Mouse (Mus musculus) midbrain, embryonic 16.5 days (tissue): ENCODE data around the gene March9. TPM values are rescaled to one million over a fixed set of nuclear protein-coding genes. Genes with fewer than 3 reads are reported as not detected.
A peak's percentile ranks its signal among the peaks of the same experiment; 100 is the strongest.

Experiments
- ATAC-seq: fragments of 200-750 bp; cut with Nextera tagmentation; 2 replicates; pipeline ENCODE4 v1.8.0; 2017; ENCODE audit warnings: moderate TSS enrichment
- H3K27ac ChIP-seq: fragments of 300-500 bp; sonication (generic); 2 replicates; pipeline ENCODE4 v1.5.1; 2014; ENCODE audit warnings: mild to moderate bottlenecking, low read length, mixed read lengths
- H3K27me3 ChIP-seq: fragments of 300-500 bp; sonication (generic); 2 replicates; pipeline ENCODE4 v1.6.1; 2014; ENCODE audit warnings: low read depth, low read length, mixed read lengths; ENCODE audit not compliant: control insufficient read depth, insufficient read depth
- H3K36me3 ChIP-seq: fragments of 300-500 bp; sonication (generic); 2 replicates; pipeline ENCODE4 v1.6.1; 2014; ENCODE audit warnings: mild to moderate bottlenecking, low read length, moderate library complexity, mixed read lengths; ENCODE audit not compliant: control insufficient read depth, insufficient read depth
- H3K4me1 ChIP-seq: fragments of 300-500 bp; sonication (generic); 2 replicates; pipeline ENCODE4 v1.6.1; 2014; ENCODE audit warnings: mild to moderate bottlenecking, low read length, mixed read lengths; ENCODE audit not compliant: control insufficient read depth, insufficient read depth
- H3K4me2 ChIP-seq: fragments of 300-500 bp; sonication (generic); 2 replicates; pipeline ENCODE4 v1.6.1; 2014; ENCODE audit warnings: mild to moderate bottlenecking, low read length, mixed read lengths
- H3K4me3 ChIP-seq: fragments of 300-500 bp; sonication (generic); 2 replicates; pipeline ENCODE4 v1.5.1; 2014; ENCODE audit warnings: low read depth, mild to moderate bottlenecking, low read length, moderate library complexity, mixed read lengths
- H3K9ac ChIP-seq: fragments of 300-500 bp; sonication (generic); 2 replicates; pipeline ENCODE4 v1.6.1; 2014; ENCODE audit warnings: low read depth, low read length, mixed read lengths
- H3K9me3 ChIP-seq: fragments of 300-500 bp; sonication (generic); replicated peaks from 2 replicates; pipeline ENCODE4 v1.6.1; 2014; ENCODE audit warnings: mild to moderate bottlenecking, low read length, mixed read lengths; ENCODE audit not compliant: control insufficient read depth, poor library complexity, severe bottlenecking
- WGBS: fragments of 180-500 bp; shearing (Covaris S2); extraction: QIAGEN DNeasy Blood & Tissue Kit; methylation state at CpG from one replicate; pipeline ENCODE4 v1.1.7; 2014; 5-methylcytosine and 5-hydroxymethylcytosine counted together
- polyA plus RNA-seq: library from polyadenylated mRNA; unstranded; fragments of >200 nt; fragmentation: Nextera tagmentation; extraction: Ambion mirVana; gene quantifications from 2 replicates; pipeline ENCODE4 v1.2.1, GENCODE M21; 2015

The March9 gene
- 5.6 and 6.3 TPM in 2 replicates for polyA plus RNA-seq

DNA sequence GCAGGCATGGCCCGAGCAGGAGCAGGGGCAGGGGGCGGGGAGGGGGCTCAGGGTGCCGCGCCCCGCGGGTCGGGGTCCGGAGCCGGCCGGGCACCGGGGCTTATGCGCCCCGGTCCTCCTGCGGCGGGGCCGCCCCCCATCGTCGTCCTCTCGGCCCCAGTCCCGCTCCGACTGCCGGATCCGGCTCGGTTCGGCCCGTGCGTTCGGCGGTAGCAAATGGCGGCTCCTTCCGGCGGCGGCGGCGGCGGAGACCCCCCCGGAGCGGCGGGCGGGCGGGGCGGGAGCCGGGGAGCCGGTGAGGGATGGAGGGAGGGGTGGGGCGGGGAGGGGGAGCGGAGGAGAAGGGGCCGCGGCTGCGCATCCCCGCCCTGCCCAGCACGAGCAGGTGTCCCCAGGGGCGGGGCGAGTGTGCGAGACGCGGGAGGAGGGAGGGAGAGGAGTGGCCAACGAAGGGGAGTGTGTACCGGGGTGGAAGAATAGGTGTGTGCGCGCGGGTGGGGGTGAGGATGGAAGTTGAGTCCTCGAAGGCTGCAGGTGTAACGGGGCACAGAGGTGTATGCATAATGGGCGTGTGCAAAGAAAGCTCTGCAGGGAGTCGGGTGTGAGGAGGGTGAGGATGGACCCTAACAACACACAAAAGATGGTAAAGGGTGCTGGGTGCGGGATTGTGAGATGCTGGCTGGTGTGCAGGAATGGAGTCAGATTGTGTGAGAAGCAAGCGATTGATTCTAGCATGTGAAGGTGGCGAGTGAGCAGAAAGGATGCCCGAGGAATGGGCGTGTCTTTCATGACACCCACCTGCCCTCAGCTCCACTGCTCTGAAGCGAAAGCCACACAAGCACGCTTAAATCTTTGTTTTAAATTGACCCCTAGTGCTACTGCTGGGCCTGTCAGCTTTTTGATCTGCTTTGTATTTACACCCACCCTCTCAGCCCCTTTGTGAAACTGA is at the start of gene March9:
Gene March9, minus strand, starts transcription at position 217 of the 949 bp plus-strand sequence.
- Histone ChIP-seq H3K4me1 (peaks cover 32% of the 10 kb centered on the region), H3K9me3 (no peaks in the 10 kb centered on the region), H3K27me3 (no peaks in the 10 kb centered on the region), H3K27ac (peak within 1 kb of the TSS; percentile 89), H3K9ac (peak within 1 kb of the TSS; percentile 91), H3K4me3 (peak within 1 kb of the TSS; percentile 85), H3K36me3 (peaks cover 24% of the 10 kb centered on the region), H3K4me2 (peak within 1 kb of the TSS; percentile 82)
- WGBS: under 1% methylated on average over 46 of the region's 72 CpGs
- peak; percentile 43 for ATAC-seq

- WGBS: 71% methylated on average over 3 of the region's 3 CpGs
- H3K9ac ChIP-seq: no peak overlapping the region
- no peaks in the 10 kb centered on the region for H3K27me3 ChIP-seq
- no peak overlapping the region for H3K27ac ChIP-seq
- no peaks in the 10 kb centered on the region for H3K9me3 ChIP-seq
- H3K4me1 ChIP-seq: no peaks in the 10 kb centered on the region
- ATAC-seq: no peak
- no peak overlapping the region for H3K4me2 ChIP-seq
- peaks cover 11% of the 10 kb centered on the region; the same call in 1 of the 2 replicates for H3K36me3 ChIP-seq
- H3K4me3 ChIP-seq: no peak overlapping the region
These were observed 48.2 kb upstream of the March9 start for GRCm38 (mm10) chr10:127108262-127108583.

- H3K4me2 ChIP-seq: no peak overlapping the region
- 93% methylated on average over 16 of the region's 16 CpGs for WGBS
These were observed 47.7 kb upstream of the March9 start for GRCm38 (mm10) chr10:127107563-127108261.

GRCm38 (mm10) chr10:127103631-127104030 is 43.6 kb upstream of the March9 start:
- Histone ChIP-seq H3K36me3 (peaks cover 19% of the 10 kb centered on the region), H3K27ac (no peak overlapping the region), H3K4me2 (no peak overlapping the region), H3K9ac (no peak overlapping the region), H3K27me3 (no peaks in the 10 kb centered on the region), H3K4me3 (no peak overlapping the region), H3K9me3 (no peaks in the 10 kb centered on the region), H3K4me1 (no peaks in the 10 kb centered on the region)
- 94% methylated on average over 7 of the region's 7 CpGs for WGBS
- ATAC-seq: no peak

More at GRCm38 (mm10) chr10:127107563-127108261, 47.7 kb upstream of the March9 start:
- Histone ChIP-seq H3K9ac (no peak overlapping the region), H3K4me1 (no peaks in the 10 kb centered on the region), H3K27ac (no peak overlapping the region), H3K9me3 (no peaks in the 10 kb centered on the region), H3K36me3 (peaks cover 8% of the 10 kb centered on the region; the same call in 1 of the 2 replicates), H3K4me3 (no peak overlapping the region), H3K27me3 (no peaks in the 10 kb centered on the region)
- no peak for ATAC-seq

DNA sequence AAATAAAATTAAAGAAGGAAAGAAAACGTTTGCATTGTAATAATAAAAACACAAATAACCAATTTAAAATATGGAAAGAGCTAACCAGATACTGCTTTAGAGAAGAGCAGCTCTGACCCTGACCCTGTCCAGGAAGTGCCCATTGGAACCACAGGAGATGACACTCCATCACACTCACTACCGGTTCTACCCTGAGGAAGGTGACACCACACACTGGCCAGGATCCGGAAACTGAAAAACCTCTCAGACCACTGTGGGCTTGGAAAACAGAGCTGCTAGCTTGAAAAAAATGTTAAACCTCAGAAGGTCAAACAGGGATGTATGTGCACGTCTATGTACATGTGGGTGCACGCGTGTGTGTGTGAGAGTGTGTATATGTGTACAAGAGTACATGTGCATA is 41.2 kb upstream of the March9 start:
- no peak overlapping the region for H3K4me2 ChIP-seq
- no peak overlapping the region for H3K4me3 ChIP-seq
- peaks cover 28% of the 10 kb centered on the region for H3K36me3 ChIP-seq
- no peak overlapping the region for H3K27ac ChIP-seq
- no peak overlapping the region for H3K9ac ChIP-seq
- no peaks in the 10 kb centered on the region for H3K4me1 ChIP-seq
- H3K9me3 ChIP-seq: no peaks in the 10 kb centered on the region
- WGBS: 86% methylated on average over 6 of the region's 6 CpGs
- H3K27me3 ChIP-seq: no peaks in the 10 kb centered on the region
- ATAC-seq: no peak

DNA sequence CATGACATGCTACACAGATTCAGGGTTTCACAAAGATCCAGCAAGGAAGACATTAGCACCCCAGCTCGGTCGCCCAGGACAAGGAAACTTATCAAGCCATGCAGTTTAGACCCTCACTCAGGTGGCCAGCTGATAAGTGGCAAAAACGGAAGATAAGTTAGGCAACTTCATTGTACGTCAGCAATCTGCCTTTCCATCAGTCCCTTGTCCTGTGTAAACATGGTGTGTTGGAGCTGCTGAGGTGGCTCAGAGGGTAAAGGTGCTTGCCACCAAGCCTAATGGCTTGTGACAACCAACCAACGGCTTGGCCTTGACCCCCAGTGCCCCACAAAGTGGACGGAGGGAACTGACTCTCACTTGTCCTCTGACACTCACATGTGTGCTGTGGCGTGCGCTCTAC is 40.4 kb upstream of the March9 start:
- 93% methylated on average over 8 of the region's 8 CpGs for WGBS
- Histone ChIP-seq H3K4me3 (no peak overlapping the region), H3K4me1 (no peaks in the 10 kb centered on the region), H3K27ac (no peak overlapping the region), H3K4me2 (no peak overlapping the region), H3K9ac (no peak overlapping the region), H3K36me3 (peaks cover 34% of the 10 kb centered on the region), H3K27me3 (no peaks in the 10 kb centered on the region), H3K9me3 (no peaks in the 10 kb centered on the region)
- no peak for ATAC-seq

- 94% methylated on average over 14 of the region's 15 CpGs for WGBS
- H3K27ac ChIP-seq: no peak overlapping the region
- no peak overlapping the region for H3K4me3 ChIP-seq
- no peaks in the 10 kb centered on the region for H3K27me3 ChIP-seq
- no peaks in the 10 kb centered on the region for H3K9me3 ChIP-seq
- H3K4me2 ChIP-seq: no peak overlapping the region
- ATAC-seq: no peak
- no peak overlapping the region for H3K9ac ChIP-seq
- peaks cover 34% of the 10 kb centered on the region for H3K36me3 ChIP-seq
- H3K4me1 ChIP-seq: peaks cover 2% of the 10 kb centered on the region; the same call in 1 of the 2 replicates
These were observed 39.9 kb upstream of the March9 start for GRCm38 (mm10) chr10:127099868-127100267.

DNA sequence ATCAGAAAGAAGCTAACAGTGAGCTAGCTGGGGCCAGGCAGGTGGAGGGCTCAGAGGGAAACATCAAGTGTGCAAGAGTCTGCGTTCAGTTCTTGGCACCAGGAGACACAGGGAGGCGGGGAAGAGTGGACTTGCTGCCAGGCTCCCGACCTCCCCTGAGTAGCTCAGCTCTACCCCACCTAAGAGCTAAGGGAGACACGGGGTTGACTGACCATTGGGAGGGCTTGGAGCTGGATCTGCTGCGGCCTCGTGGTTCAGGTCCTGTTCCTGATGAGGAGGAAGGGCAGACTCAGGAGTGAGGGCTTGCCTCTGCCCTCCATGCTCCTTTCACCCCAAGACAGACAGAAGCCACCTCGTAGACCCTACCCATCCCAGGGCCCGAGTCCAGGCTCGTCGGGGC is 39.2 kb upstream of the March9 start:
- H3K4me1 ChIP-seq: peaks cover 5% of the 10 kb centered on the region; the same call in 1 of the 2 replicates
- 91% methylated on average over 10 of the region's 10 CpGs for WGBS
- no peak overlapping the region for H3K27ac ChIP-seq
- peaks cover 34% of the 10 kb centered on the region for H3K36me3 ChIP-seq
- no peak overlapping the region for H3K9ac ChIP-seq
- no peak for ATAC-seq
- H3K27me3 ChIP-seq: no peaks in the 10 kb centered on the region
- H3K4me3 ChIP-seq: no peak overlapping the region
- no peak overlapping the region for H3K4me2 ChIP-seq
- H3K9me3 ChIP-seq: no peaks in the 10 kb centered on the region

DNA sequence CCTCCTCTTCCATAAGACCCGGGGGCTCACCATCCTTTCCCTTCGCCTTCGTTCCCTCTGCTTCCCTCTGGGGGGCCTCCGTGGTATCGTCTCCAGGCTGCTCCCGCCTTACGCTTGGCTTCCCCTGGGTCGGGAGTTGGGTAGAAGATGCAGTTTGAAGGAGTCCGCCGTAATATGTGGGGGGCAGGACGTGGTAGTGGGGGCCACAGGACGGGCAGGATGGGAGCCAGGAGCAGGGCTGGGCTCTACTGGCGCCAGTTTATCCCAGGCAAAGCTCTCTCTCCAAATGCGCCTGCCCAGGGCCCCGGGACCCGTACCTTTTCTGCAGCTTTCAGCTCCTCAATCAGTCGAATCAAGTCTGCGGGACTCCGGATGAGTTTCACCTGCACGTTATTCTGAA is 38.5 kb upstream of the March9 start:
- no peaks in the 10 kb centered on the region for H3K27me3 ChIP-seq
- H3K4me2 ChIP-seq: no peak overlapping the region
- H3K9ac ChIP-seq: no peak overlapping the region
- H3K36me3 ChIP-seq: peaks cover 34% of the 10 kb centered on the region
- no peak for ATAC-seq
- no peak overlapping the region for H3K27ac ChIP-seq
- H3K9me3 ChIP-seq: no peaks in the 10 kb centered on the region
- H3K4me3 ChIP-seq: no peak overlapping the region
- peaks cover 5% of the 10 kb centered on the region; the same call in 1 of the 2 replicates for H3K4me1 ChIP-seq
- 77% methylated on average over 20 of the region's 20 CpGs for WGBS
